Mouse (Mus musculus): ENCODE measurements around the gene Atp1a4. TPM values are rescaled to one million over a fixed set of nuclear protein-coding genes. Genes with fewer than 3 reads are reported as not detected.

Gene Atp1a4
- polyA plus RNA-seq, 1 experiment from 2014 or later, result not detected

- no peak overlapping the region for H3K27ac ChIP-seq (ENCODE audit: low read depth, low read length)
- ATAC-seq (ENCODE audit: low FRiP score), result no peak
- H3K4me3 ChIP-seq (ENCODE audit: low read depth, low read length), result no peak overlapping the region
- no peaks in the 10 kb centered on the region for H3K27me3 ChIP-seq (ENCODE audit: control insufficient read depth, insufficient read depth, low read length)
- 49% methylated on average over 15 of the region's 15 CpGs for WGBS
- H3K36me3 ChIP-seq (ENCODE audit: control insufficient read depth, insufficient read depth, low read length), result no peaks in the 10 kb centered on the region
- no peaks in the 10 kb centered on the region for H3K9me3 ChIP-seq (ENCODE audit: control insufficient read depth, low read length)
- H3K4me2 ChIP-seq, result no peak overlapping the region
- H3K9ac ChIP-seq (ENCODE audit: low read length), result no peak overlapping the region
- peaks cover 14% of the 10 kb centered on the region for H3K4me1 ChIP-seq (ENCODE audit: control insufficient read depth, insufficient read depth, low read length)
- DNase-seq (ENCODE audit: low spot score, missing footprints), result peak; percentile 82
These were observed 39.9 kb downstream of the Atp1a4 start for GRCm38 (mm10) chr1:172218164-172218910.

GRCm38 (mm10) chr1:172217148-172217547, 41.1 kb downstream of the Atp1a4 start:
- WGBS, result 0% methylated on average over 5 of the region's 5 CpGs
- peak; percentile 79 for ATAC-seq (ENCODE audit: low FRiP score)

GRCm38 (mm10) chr1:172214748-172215147, 43.5 kb downstream of the Atp1a4 start:
- peaks cover 22% of the 10 kb centered on the region for H3K4me1 ChIP-seq (ENCODE audit: control insufficient read depth, insufficient read depth, low read length)
- no peak overlapping the region for H3K4me2 ChIP-seq
- no peaks in the 10 kb centered on the region for H3K36me3 ChIP-seq (ENCODE audit: control insufficient read depth, insufficient read depth, low read length)
- no peaks in the 10 kb centered on the region for H3K27me3 ChIP-seq (ENCODE audit: control insufficient read depth, insufficient read depth, low read length)
- no peak overlapping the region for H3K9ac ChIP-seq (ENCODE audit: low read length)
- H3K4me3 ChIP-seq (ENCODE audit: low read depth, low read length), result no peak overlapping the region
- DNase-seq (ENCODE audit: low spot score, missing footprints), result peak; percentile 69
- no peaks in the 10 kb centered on the region for H3K9me3 ChIP-seq (ENCODE audit: control insufficient read depth, low read length)
- 73% methylated on average over 3 of the region's 3 CpGs for WGBS
- H3K27ac ChIP-seq (ENCODE audit: low read depth, low read length), result no peak overlapping the region
- ATAC-seq (ENCODE audit: low FRiP score), result no peak

More at GRCm38 (mm10) chr1:172217148-172217547, 41.1 kb downstream of the Atp1a4 start:
- H3K4me3 ChIP-seq (ENCODE audit: low read depth, low read length), result no peak overlapping the region
- H3K4me2 ChIP-seq, result peak overlapping the region; percentile 38
- no peaks in the 10 kb centered on the region for H3K36me3 ChIP-seq (ENCODE audit: control insufficient read depth, insufficient read depth, low read length)
- H3K9ac ChIP-seq (ENCODE audit: low read length), result peak overlapping the region; percentile 38; the same call in 1 of the 2 replicates
- H3K27me3 ChIP-seq (ENCODE audit: control insufficient read depth, insufficient read depth, low read length), result no peaks in the 10 kb centered on the region
- no peak overlapping the region; the same call in 1 of the 2 replicates for H3K27ac ChIP-seq (ENCODE audit: low read depth, low read length)
- DNase-seq (ENCODE audit: low spot score, missing footprints), result peak; percentile 99
- H3K9me3 ChIP-seq (ENCODE audit: control insufficient read depth, low read length), result no peaks in the 10 kb centered on the region
- H3K4me1 ChIP-seq (ENCODE audit: control insufficient read depth, insufficient read depth, low read length), result peaks cover 22% of the 10 kb centered on the region

- Histone ChIP-seq H3K4me3 (ENCODE audit: low read depth, low read length) (no peak overlapping the region), H3K36me3 (ENCODE audit: control insufficient read depth, insufficient read depth, low read length) (no peaks in the 10 kb centered on the region), H3K4me2 (no peak overlapping the region), H3K9ac (ENCODE audit: low read length) (no peak overlapping the region), H3K27me3 (ENCODE audit: control insufficient read depth, insufficient read depth, low read length) (no peaks in the 10 kb centered on the region), H3K9me3 (ENCODE audit: control insufficient read depth, low read length) (no peaks in the 10 kb centered on the region), H3K4me1 (ENCODE audit: control insufficient read depth, insufficient read depth, low read length) (peaks cover 22% of the 10 kb centered on the region), H3K27ac (ENCODE audit: low read depth, low read length) (no peak overlapping the region)
- DNase-seq (ENCODE audit: low spot score, missing footprints), result no peak
- ATAC-seq (ENCODE audit: low FRiP score), result no peak
- 69% methylated on average over 4 of the region's 4 CpGs for WGBS
These were observed 44.4 kb downstream of the Atp1a4 start for GRCm38 (mm10) chr1:172213771-172214170.

GRCm38 (mm10) chr1:172212776-172213175, 45.4 kb downstream of the Atp1a4 start:
- H3K4me3 ChIP-seq (ENCODE audit: low read depth, low read length), result no peak overlapping the region
- DNase-seq (ENCODE audit: low spot score, missing footprints), result no peak
- 0 out of 2 replicates have a peak overlapping the region, but pooled peaks have one; percentile 22 for H3K9ac ChIP-seq (ENCODE audit: low read length)

GRCm38 (mm10) chr1:172207111-172207584, 51.1 kb downstream of the Atp1a4 start:
- Histone ChIP-seq H3K4me3 (ENCODE audit: low read depth, low read length) (peak overlapping the region; percentile 84), H3K36me3 (ENCODE audit: control insufficient read depth, insufficient read depth, low read length) (no peaks in the 10 kb centered on the region; the same call in 1 of the 2 replicates), H3K4me1 (ENCODE audit: control insufficient read depth, insufficient read depth, low read length) (peaks cover 45% of the 10 kb centered on the region), H3K9ac (ENCODE audit: low read length) (peak overlapping the region; percentile 93), H3K4me2 (peak overlapping the region; percentile 95), H3K27me3 (ENCODE audit: control insufficient read depth, insufficient read depth, low read length) (no peaks in the 10 kb centered on the region), H3K9me3 (ENCODE audit: control insufficient read depth, low read length) (no peaks in the 10 kb centered on the region), H3K27ac (ENCODE audit: low read depth, low read length) (peak overlapping the region; percentile 97; the same call in 1 of the 2 replicates)
- no peak for ATAC-seq (ENCODE audit: low FRiP score)
- DNase-seq (ENCODE audit: low spot score, missing footprints), result peak; percentile 91
- 7% methylated on average over 7 of the region's 7 CpGs for WGBS

More at GRCm38 (mm10) chr1:172212776-172213175, 45.4 kb downstream of the Atp1a4 start:
- WGBS, result 53% methylated on average over 5 of the region's 5 CpGs
- Histone ChIP-seq H3K9me3 (ENCODE audit: control insufficient read depth, low read length) (no peaks in the 10 kb centered on the region), H3K36me3 (ENCODE audit: control insufficient read depth, insufficient read depth, low read length) (no peaks in the 10 kb centered on the region), H3K27ac (ENCODE audit: low read depth, low read length) (peak overlapping the region; percentile 16), H3K4me2 (no peak overlapping the region), H3K27me3 (ENCODE audit: control insufficient read depth, insufficient read depth, low read length) (no peaks in the 10 kb centered on the region), H3K4me1 (ENCODE audit: control insufficient read depth, insufficient read depth, low read length) (peaks cover 19% of the 10 kb centered on the region)
- ATAC-seq (ENCODE audit: low FRiP score), result no peak

- DNase-seq (ENCODE audit: low spot score, missing footprints) (peak; percentile 98), ATAC-seq (ENCODE audit: low FRiP score) (peak; percentile 64)
- Histone ChIP-seq H3K9me3 (ENCODE audit: control insufficient read depth, low read length) (no peaks in the 10 kb centered on the region), H3K4me1 (ENCODE audit: control insufficient read depth, insufficient read depth, low read length) (peaks cover 53% of the 10 kb centered on the region), H3K36me3 (ENCODE audit: control insufficient read depth, insufficient read depth, low read length) (no peaks in the 10 kb centered on the region; the same call in 1 of the 2 replicates), H3K27me3 (ENCODE audit: control insufficient read depth, insufficient read depth, low read length) (no peaks in the 10 kb centered on the region), H3K27ac (ENCODE audit: low read depth, low read length) (peak within 1 kb of the TSS; percentile 97), H3K4me3 (ENCODE audit: low read depth, low read length) (peak within 1 kb of the TSS; percentile 84), H3K9ac (ENCODE audit: low read length) (peak within 1 kb of the TSS; percentile 93), H3K4me2 (peak within 1 kb of the TSS; percentile 95)
- WGBS, result 1% methylated on average over 39 of the region's 40 CpGs
These were observed 51.9 kb downstream of the Atp1a4 start, which contains the start of gene Pea15a for GRCm38 (mm10) chr1:172206141-172206917. Gene Pea15a (minus strand): TSS chr1:172206804.

- DNase-seq (ENCODE audit: low spot score, missing footprints) (no peak), ATAC-seq (ENCODE audit: low FRiP score) (no peak)
- H3K9me3 ChIP-seq (ENCODE audit: control insufficient read depth, low read length), result no peaks in the 10 kb centered on the region
- H3K4me3 ChIP-seq (ENCODE audit: low read depth, low read length), result peak overlapping the region; percentile 84
- peak overlapping the region; percentile 93 for H3K9ac ChIP-seq (ENCODE audit: low read length)
- no peaks in the 10 kb centered on the region for H3K27me3 ChIP-seq (ENCODE audit: control insufficient read depth, insufficient read depth, low read length)
- H3K36me3 ChIP-seq (ENCODE audit: control insufficient read depth, insufficient read depth, low read length), result no peaks in the 10 kb centered on the region; the same call in 1 of the 2 replicates
- H3K27ac ChIP-seq (ENCODE audit: low read depth, low read length), result peak overlapping the region; percentile 97
- H3K4me2 ChIP-seq, result peak overlapping the region; percentile 95
- 4% methylated on average over 3 of the region's 3 CpGs for WGBS
- peaks cover 59% of the 10 kb centered on the region for H3K4me1 ChIP-seq (ENCODE audit: control insufficient read depth, insufficient read depth, low read length)
These were observed 52.5 kb downstream of the Atp1a4 start for GRCm38 (mm10) chr1:172205741-172206087.

Measured in midbrain, embryonic 11.5 days (tissue).